Mouse (Mus musculus): ENCODE data around the gene Boll. TPM values are rescaled to one million over a fixed set of nuclear protein-coding genes. Genes with fewer than 3 reads are reported as not detected.

Gene Boll
- 0.08 TPM in 1 of 2 replicates, not detected in the other for polyA plus RNA-seq (2015; fragmentation: Nextera tagmentation; extraction: Ambion mirVana)

GRCm38 (mm10) chr1:55363044-55363565 is at the start of gene Boll:
Gene Boll (minus strand): TSS chr1:55363469.
- 12% methylated on average over 66 of the region's 68 CpGs for WGBS (ENCODE audit: insufficient replicate concordance)

GRCm38 (mm10) chr1:55412569-55412968 is 49.3 kb upstream of the Boll start:
- ATAC-seq (ENCODE audit: low read depth) (no peak), DNase-seq (no peak)
- Histone ChIP-seq H3K27ac (no peak overlapping the region), H3K9me3 (replicated peaks) (no peaks in the 10 kb centered on the region), H3K4me1 (replicated peaks) (no peaks in the 10 kb centered on the region), H3K36me3 (no peaks in the 10 kb centered on the region), H3K4me2 (no peak overlapping the region), H3K9ac (no peak overlapping the region), H3K4me3 (replicated peaks) (no peak overlapping the region), H3K27me3 (peaks cover 11% of the 10 kb centered on the region)
- WGBS (ENCODE audit: insufficient replicate concordance), result 72% methylated on average over 6 of the region's 6 CpGs

More at GRCm38 (mm10) chr1:55363044-55363565, at the start of gene Boll:
- Histone ChIP-seq H3K4me1 (replicated peaks) (peaks cover 9% of the 10 kb centered on the region), H3K4me3 (replicated peaks) (peak within 1 kb of the TSS; percentile 58), H3K4me2 (peak within 1 kb of the TSS; percentile 69), H3K9ac (peak within 1 kb of the TSS; percentile 51; the same call in 1 of the 2 replicates), H3K36me3 (no peaks in the 10 kb centered on the region), H3K27me3 (peaks cover 25% of the 10 kb centered on the region), H3K9me3 (replicated peaks) (peaks cover 8% of the 10 kb centered on the region; the same call in 1 of the 2 replicates), H3K27ac (no peak within 1 kb of the TSS)
- ATAC-seq (ENCODE audit: low read depth) (peak; percentile 80), DNase-seq (peak; percentile 55)

- Histone ChIP-seq H3K9me3 (replicated peaks) (no peaks in the 10 kb centered on the region), H3K4me3 (replicated peaks) (no peak overlapping the region), H3K9ac (no peak overlapping the region), H3K27me3 (peaks cover 26% of the 10 kb centered on the region), H3K4me1 (replicated peaks) (peaks cover 7% of the 10 kb centered on the region; the same call in 1 of the 2 replicates), H3K27ac (no peak overlapping the region), H3K4me2 (no peak overlapping the region), H3K36me3 (no peaks in the 10 kb centered on the region)
- ATAC-seq (ENCODE audit: low read depth), result no peak
- no peak for DNase-seq
- WGBS (ENCODE audit: insufficient replicate concordance), result 66% methylated on average over 2 of the region's 2 CpGs
Observed at GRCm38 (mm10) chr1:55411079-55411478, 47.8 kb upstream of the Boll start.

DNA sequence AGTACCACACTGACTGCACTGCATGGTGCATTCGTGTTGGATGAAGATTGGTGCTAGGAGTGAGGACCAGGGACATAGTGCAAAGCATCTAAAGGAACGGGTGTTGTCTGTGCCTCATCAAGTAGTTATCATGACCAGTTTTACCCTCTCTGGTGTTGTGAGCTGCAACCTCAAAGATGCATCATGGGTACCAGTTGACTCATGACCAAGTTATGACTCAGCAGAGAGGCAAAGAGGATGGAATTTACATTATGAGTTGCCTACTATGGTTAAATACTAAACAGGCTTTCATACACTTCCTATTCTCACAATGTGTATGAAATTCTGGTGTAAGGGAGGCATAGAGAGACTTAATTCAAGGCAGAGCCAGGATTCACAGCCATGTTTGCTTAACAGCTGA is 47.4 kb upstream of the Boll start:
- WGBS (ENCODE audit: insufficient replicate concordance), result 40% methylated on average over 2 of the region's 2 CpGs
- ATAC-seq (ENCODE audit: low read depth), result no peak
- Histone ChIP-seq H3K9me3 (replicated peaks) (no peaks in the 10 kb centered on the region), H3K4me2 (no peak overlapping the region), H3K27ac (no peak overlapping the region), H3K27me3 (peaks cover 30% of the 10 kb centered on the region), H3K4me3 (replicated peaks) (no peak overlapping the region), H3K9ac (no peak overlapping the region), H3K4me1 (replicated peaks) (peaks cover 8% of the 10 kb centered on the region; the same call in 1 of the 2 replicates), H3K36me3 (no peaks in the 10 kb centered on the region)
- no peak for DNase-seq

- Histone ChIP-seq H3K9me3 (replicated peaks) (no peaks in the 10 kb centered on the region), H3K27me3 (peaks cover 52% of the 10 kb centered on the region), H3K4me3 (replicated peaks) (peak overlapping the region; percentile 57), H3K4me1 (replicated peaks) (peaks cover 15% of the 10 kb centered on the region; the same call in 1 of the 2 replicates), H3K9ac (peak overlapping the region; percentile 36), H3K27ac (no peak overlapping the region), H3K36me3 (no peaks in the 10 kb centered on the region), H3K4me2 (peak overlapping the region; percentile 72)
- 5% methylated on average over 35 of the region's 35 CpGs for WGBS (ENCODE audit: insufficient replicate concordance)
- ATAC-seq (ENCODE audit: low read depth) (no peak), DNase-seq (no peak)
Observed at GRCm38 (mm10) chr1:55406531-55407375, 43.5 kb upstream of the Boll start.

DNA sequence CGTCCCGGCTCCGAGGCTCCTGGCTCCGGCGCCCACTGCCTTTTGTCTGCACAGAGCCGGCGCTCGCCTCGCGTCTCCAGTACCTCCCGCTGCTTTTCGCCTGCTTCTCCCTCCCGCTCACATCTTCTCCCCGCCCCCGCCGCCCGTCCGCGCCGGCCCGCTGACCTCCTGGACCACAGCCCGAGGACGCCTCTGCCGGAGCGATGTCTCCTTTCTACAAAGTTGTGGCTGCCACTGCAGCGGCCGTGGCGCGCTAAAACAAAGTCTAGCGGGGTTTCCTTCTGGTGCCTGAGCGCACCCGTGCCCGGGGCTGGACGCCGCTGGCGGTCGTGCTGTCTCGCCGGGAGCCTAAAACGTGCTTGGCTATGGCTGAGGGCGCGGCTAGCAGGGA is 42.7 kb upstream of the Boll start:
- H3K4me2 ChIP-seq, result peak overlapping the region; percentile 72
- peak; percentile 45 for ATAC-seq (ENCODE audit: low read depth)
- peaks cover 52% of the 10 kb centered on the region for H3K27me3 ChIP-seq
- H3K27ac ChIP-seq, result no peak overlapping the region
- peak overlapping the region; percentile 57 for H3K4me3 ChIP-seq (replicated peaks)
- no peaks in the 10 kb centered on the region for H3K9me3 ChIP-seq (replicated peaks)
- peak overlapping the region; percentile 36 for H3K9ac ChIP-seq
- DNase-seq, result no peak
- WGBS (ENCODE audit: insufficient replicate concordance), result under 1% methylated on average over 42 of the region's 42 CpGs
- H3K4me1 ChIP-seq (replicated peaks), result peaks cover 15% of the 10 kb centered on the region; the same call in 1 of the 2 replicates
- no peaks in the 10 kb centered on the region for H3K36me3 ChIP-seq

- Histone ChIP-seq H3K4me1 (replicated peaks) (peaks cover 15% of the 10 kb centered on the region; the same call in 1 of the 2 replicates), H3K27me3 (peaks cover 52% of the 10 kb centered on the region), H3K36me3 (no peaks in the 10 kb centered on the region), H3K4me2 (peak within 1 kb of the TSS; percentile 72), H3K4me3 (replicated peaks) (peak within 1 kb of the TSS; percentile 57), H3K9ac (peak within 1 kb of the TSS; percentile 36), H3K9me3 (replicated peaks) (no peaks in the 10 kb centered on the region), H3K27ac (no peak within 1 kb of the TSS)
- peak; percentile 92 for ATAC-seq (ENCODE audit: low read depth)
- 2% methylated on average over 50 of the region's 51 CpGs for WGBS (ENCODE audit: insufficient replicate concordance)
- peak; percentile 62 for DNase-seq
Observed at GRCm38 (mm10) chr1:55405272-55406022, 42.2 kb upstream of the Boll start, which contains the start of gene Plcl1. Gene Plcl1 (plus strand): TSS chr1:55405921.

DNA sequence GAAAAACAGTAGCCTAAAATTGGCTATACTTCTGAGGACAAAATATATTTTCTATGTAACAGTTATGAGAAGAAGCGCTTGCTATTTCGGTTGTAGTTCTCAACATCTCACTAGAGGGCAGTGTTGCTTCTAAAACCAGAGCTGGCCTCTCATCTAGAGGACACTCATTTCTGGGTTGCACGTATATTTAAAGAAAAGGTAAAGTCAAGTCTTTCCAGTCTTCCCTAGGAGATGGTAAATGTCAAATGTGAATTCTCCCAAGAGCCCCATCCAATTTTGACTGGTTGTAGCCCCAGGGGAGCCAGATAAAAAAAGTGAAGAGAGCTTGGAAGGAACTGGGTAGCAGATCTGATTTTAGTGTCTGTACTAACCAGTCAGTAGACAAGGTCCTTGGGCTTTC is 41.2 kb upstream of the Boll start:
- 3% methylated on average over 3 of the region's 3 CpGs for WGBS (ENCODE audit: insufficient replicate concordance)
- peaks cover 52% of the 10 kb centered on the region for H3K27me3 ChIP-seq
- ATAC-seq (ENCODE audit: low read depth) (no peak), DNase-seq (no peak)
- no peak overlapping the region for H3K4me2 ChIP-seq
- no peaks in the 10 kb centered on the region for H3K9me3 ChIP-seq (replicated peaks)
- peaks cover 15% of the 10 kb centered on the region; the same call in 1 of the 2 replicates for H3K4me1 ChIP-seq (replicated peaks)
- H3K9ac ChIP-seq, result no peak overlapping the region
- no peak overlapping the region for H3K27ac ChIP-seq
- no peaks in the 10 kb centered on the region for H3K36me3 ChIP-seq
- H3K4me3 ChIP-seq (replicated peaks), result no peak overlapping the region

DNA sequence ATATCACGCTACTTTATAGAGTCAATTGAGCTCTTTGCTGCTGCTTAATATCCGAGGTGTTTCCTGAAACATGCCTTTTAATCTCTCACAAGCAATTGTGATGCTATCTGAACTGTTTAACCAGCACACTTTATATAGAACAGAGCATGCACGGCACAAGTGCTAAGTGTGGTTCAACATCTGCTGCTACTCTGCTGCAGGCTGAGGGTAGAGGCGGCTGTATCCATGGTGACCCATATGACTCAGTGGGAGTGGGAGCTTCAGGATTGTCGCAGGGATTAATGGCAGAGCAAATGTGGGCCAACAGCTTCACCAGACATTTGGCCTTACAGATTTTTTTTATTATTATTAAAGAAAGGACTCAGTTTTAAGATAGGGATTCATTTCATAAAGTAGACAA is 36.6 kb upstream of the Boll start:
- H3K36me3 ChIP-seq, result no peaks in the 10 kb centered on the region
- WGBS (ENCODE audit: insufficient replicate concordance), result 47% methylated on average over 5 of the region's 5 CpGs
- H3K4me3 ChIP-seq (replicated peaks), result no peak overlapping the region
- H3K4me1 ChIP-seq (replicated peaks), result 0 out of 2 replicates have a peak, but pooled peaks cover 2% of the 10 kb centered on the region
- H3K9me3 ChIP-seq (replicated peaks), result no peaks in the 10 kb centered on the region
- peaks cover 14% of the 10 kb centered on the region for H3K27me3 ChIP-seq
- no peak overlapping the region for H3K9ac ChIP-seq
- DNase-seq, result no peak
- no peak for ATAC-seq (ENCODE audit: low read depth)
- H3K4me2 ChIP-seq, result no peak overlapping the region
- no peak overlapping the region for H3K27ac ChIP-seq

DNA sequence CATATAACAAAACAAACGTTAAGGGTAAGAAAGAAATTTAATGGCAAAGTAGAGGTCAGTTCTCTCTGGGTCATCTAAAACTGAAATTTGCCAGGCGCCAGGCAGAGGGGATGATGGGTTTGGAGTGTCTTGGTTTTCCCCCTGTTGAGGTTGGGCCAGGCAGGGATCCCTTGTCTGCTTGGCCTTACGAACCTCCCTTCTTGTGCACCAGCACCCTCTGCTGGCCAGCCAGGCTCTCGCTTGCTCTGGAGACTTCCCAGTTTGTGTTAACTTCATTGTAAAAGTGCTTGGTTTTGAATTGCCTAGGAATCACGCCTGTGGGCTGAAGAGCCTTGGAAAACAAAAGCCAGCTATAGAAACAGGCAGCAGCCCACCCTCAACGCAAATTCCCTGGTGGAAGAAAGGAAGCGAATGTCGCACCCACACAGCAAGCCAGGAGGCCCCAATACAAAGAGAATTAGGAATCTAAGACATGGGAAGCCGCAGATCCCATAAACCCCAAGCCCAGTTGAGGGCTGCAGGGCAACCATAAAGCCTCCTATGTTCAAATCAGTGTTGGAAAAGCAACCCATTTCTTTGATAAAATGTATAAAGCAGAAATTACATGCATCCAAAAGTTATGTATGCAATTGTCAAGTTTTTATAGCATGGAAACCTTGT is 20.0 kb upstream of the Boll start:
- Histone ChIP-seq H3K36me3 (no peaks in the 10 kb centered on the region), H3K9me3 (replicated peaks) (no peaks in the 10 kb centered on the region), H3K4me1 (replicated peaks) (no peaks in the 10 kb centered on the region), H3K9ac (no peak overlapping the region), H3K4me2 (no peak overlapping the region), H3K4me3 (replicated peaks) (no peak overlapping the region), H3K27me3 (no peaks in the 10 kb centered on the region), H3K27ac (no peak overlapping the region)
- DNase-seq (peak; percentile 37), ATAC-seq (ENCODE audit: low read depth) (no peak)
- WGBS (ENCODE audit: insufficient replicate concordance), result 16% methylated on average over 9 of the region's 9 CpGs
